Mouse (Mus musculus): ENCODE data around the gene Grik4. TPM values are rescaled to one million over a fixed set of nuclear protein-coding genes. Genes with fewer than 3 reads are reported as not detected.
"Not testable (repeated sequence)": the region's sequence is repeated elsewhere in the genome, so short reads cannot be mapped to it uniquely, and the experiment has no call there.

Gene Grik4
- total RNA-seq, 2 experiments from 2014 or later = 1.2 to 1.5 TPM

DNA sequence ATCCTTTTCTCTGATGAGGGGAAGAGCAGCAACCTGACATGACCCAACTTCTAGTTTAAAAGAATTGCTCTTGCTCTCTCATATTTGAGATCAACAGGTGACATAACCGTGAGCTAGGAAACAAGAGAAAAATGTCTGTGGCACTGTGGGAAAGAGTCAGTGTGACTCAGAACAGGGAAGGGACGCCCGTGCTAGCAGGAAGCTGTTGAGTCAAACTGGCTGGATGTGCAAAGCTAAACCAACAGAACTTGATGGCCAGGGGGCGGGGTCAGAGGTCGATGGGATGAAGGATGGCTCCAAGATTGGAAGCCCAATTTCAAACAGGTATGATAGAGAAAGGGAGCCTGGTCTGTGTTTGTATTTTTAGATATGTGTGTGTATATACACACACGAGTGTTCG is 144.2 kb downstream of the Grik4 start:
- DNase-seq (ENCODE audit: low spot score in 2 of 2) = no peak

DNA sequence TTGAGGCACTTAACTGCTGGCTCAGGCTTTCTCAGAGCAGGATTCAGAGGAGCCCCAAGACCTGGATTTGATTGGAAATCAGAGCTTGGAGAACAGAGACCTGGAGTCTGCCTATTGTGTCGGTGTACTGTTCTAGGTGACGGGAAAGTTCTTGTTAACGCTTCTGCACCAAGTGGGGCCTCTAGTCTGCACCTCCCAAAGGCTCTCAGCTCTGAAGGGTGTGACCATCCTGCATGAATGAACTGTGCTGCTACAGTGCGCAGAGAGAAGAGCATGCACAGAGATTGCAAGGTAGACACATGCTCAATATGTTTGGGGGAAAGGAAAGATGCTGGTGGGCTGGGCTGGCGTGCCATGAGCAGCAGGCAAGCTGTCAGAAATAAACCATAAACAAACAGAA is 144.6 kb downstream of the Grik4 start:
- DNase-seq (ENCODE audit: low spot score in 2 of 2) = no peak

DNA sequence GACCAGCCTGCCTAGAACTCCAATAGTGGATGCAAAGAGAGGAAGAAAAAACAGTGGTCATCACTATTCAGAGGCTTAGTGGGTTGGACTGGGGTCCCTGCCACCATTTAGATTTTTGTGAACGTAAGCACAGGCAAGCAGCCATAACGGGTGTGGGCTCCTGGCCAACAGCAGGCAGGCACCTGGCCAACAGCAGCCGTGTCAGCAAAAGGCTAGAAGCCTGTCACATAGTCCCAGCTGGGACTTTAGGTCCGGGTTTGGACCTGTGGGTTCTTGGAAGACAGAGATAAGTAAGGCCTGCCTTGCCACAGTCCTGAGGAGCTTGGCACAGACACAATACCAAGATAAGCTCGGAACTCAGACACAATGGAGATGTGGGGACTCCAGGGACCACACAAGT is 145.1 kb downstream of the Grik4 start:
- no peak for DNase-seq (ENCODE audit: low spot score in 2 of 2)

DNA sequence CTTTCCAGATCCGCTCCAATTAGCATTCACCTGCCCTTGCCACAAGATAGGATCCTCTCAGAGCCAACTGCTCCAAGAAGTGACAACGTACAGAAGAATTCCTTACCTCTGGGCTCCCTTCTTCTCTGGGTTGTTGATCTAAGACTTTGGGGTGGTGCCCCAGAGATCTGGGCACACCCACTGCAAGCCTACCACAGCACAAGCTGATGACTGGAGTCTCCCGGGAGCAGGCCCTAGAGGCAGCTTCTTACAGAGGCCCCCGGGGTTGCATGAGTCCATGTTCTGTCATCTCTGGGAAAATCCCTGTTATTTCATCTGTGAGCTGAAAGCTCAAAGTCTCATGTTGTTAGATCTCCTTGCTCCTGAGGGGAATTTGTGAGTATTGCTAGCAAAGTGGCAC is 146.0 kb downstream of the Grik4 start:
- DNase-seq (ENCODE audit: low spot score in 2 of 2) = no peak

DNA sequence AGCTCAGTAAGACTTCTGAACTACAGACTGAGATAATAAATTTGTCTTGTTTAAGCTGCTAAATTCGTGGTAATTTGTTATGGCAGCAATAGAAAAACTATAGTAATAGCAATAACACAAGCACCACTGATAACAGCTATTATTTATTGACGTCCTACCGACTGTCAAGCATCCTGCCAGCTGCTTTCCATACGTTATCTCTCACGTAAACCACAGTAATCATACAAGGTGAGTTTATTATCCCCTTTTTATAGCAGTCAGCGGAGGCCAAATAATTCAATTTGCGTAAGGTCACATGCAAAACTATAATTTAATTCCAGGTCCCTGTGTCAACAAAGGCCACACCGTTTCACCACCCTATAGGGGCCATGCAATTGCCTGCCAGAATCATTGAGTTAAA is 147.0 kb downstream of the Grik4 start:
- DNase-seq (ENCODE audit: low spot score in 2 of 2) = no peak

DNA sequence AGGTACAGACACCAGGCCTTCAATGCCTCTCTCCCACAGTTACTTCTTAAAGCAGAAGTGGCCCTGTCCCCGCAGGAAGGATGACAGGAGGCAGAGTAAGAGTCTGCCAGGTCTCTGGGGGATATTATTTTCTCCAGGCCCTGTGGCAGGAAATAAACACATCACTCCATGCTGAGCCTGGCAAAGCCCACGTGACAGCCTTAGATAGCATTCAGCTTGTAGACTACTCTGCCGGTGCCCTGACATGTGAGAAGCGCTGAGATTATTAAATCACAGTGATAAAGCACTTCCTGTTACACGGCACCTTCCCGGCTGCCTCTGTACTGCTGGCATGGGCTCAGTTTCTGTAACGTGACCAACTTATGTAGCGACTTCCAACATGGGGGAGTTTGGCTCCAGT is 148.4 kb downstream of the Grik4 start:
- DNase-seq (ENCODE audit: low spot score in 2 of 2) = no peak

DNA sequence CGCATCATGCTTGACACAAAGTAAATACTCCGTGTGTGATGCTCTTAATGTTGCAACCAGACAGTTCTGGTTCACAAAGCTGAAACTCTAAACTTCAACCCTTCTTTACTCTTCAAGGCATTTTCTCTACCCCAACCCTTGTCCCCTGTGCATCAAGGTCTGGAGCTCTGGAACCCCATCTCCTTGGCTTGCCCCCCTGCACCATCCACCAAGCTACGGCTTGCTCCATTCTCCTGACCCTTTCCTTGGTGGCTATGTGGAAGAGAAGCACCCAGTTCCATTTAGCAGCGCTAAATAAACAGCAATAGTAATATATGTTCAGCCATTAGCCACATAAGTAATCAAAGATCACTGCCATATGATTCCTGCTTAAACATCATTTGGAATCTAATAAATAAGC is 150.3 kb downstream of the Grik4 start:
- no peak for DNase-seq (ENCODE audit: low spot score in 2 of 2)

DNA sequence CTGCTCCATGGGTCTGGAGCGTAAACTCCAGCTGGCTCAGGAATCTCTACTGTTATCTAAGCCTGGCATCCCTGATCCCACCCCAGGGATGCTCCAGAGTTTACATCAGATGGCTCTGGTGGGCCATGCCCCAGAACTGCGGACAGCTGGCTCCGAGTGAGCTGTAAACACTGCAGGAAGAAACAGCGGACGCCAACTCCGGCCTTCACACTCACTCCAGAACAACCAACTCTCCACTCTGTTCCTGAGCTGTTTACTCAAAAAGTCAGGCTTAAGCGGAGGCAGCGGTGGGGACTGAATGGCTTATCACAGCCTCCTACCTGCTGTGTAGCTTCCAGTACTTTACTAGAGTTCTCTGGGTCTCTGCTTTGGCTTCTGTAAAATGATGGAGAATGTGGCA is 150.7 kb downstream of the Grik4 start:
- DNase-seq (ENCODE audit: low spot score in 2 of 2) = no peak

DNA sequence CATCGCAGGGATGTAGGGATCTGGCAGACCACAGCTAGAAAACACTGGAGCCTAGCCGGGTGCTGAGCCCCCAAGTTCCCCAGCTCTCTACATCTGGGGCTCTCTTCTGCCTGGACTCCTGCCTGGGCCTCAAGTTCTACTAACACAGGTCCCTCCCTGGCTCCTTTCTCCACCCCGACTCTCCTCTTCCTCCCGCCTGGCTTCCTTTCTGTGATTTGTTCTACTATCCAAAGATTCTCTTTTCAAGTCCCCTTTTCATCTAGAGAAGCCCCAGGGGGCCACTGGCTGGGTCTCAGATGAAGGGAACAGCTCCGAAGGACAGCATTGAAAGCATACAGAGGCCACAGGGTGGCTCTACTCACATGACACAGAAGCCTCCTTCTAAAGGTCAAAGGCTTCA is 151.9 kb downstream of the Grik4 start:
- DNase-seq (ENCODE audit: low spot score in 2 of 2) = no peak

DNA sequence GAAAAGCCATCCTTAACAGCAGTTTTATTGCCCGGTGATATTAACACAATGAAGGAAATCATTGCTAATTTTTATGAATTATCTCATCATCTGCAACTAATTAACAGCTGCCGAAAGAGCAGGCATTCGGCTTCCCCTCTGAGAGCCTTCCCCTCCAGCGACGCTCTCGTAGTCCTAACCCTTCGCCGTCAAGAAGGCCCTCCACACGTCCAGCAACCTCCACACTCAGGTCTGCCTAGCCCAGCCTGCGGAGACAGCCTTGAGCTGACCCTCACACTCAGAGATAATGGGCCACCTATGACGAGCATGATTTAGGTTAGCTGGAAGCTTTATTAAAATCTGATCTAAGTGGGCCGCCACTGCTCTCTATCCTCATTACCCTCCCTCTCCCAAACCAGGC is 152.5 kb downstream of the Grik4 start:
- no peak for DNase-seq (ENCODE audit: low spot score in 2 of 2)

DNA sequence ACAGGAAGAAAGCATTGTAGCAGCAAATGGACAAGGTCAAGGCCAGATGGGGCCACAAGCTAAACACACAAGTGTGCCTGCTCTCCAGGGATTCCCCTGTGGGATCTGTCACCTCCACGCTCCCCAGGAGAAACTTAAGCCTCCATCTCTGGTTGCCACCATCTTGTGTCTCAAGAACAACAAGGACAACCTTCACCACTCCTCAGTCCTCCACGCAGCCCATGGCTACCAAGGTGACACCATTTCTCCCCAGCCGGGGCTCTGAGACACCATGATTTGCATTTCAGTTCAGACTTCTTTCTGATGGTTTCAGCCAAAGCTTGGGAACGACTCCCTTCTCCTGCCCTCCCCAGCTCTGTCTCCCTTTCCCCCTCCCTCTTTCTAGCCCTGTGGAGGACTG is 152.9 kb downstream of the Grik4 start:
- no peak for DNase-seq (ENCODE audit: low spot score in 2 of 2)

DNA sequence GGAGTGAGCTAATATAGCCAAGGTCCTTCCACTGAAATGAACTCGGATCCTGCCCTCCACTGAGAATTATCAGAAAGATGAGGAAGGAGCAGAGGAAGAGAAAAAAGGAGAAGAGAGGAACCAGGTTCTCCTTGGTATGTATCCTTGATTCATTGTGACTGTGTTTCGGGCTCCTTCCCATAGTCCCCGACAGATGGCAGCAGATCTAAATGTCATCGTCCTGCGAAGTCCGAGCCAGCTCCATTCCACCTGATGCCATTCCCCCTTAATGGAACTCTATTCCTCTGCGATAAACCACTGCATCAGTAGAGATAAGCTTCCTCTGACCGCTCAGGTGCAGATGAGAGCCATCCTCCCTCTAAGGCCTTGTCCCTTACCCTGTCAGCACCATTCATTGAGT is 155.8 kb downstream of the Grik4 start:
- DNase-seq (ENCODE audit: low spot score in 2 of 2) = peak; percentile 38 to 42

DNA sequence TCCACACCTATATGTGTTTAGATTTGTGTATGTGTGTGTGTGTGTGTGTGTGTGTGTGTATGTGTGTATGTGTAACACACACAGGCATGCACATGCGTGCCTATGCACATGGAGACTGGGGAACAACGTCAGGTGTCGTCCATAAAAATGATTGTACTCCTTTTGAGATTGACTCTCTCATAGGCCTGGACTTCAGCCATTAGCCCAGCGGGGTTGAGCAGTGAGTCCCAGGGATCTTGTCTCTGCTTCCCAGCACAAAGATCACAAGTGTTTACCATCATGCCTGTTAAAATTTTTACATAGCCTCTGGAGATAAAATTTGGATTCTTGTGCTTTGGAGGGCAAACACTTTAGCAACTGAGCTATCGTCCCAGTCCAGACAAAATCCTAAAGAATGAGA is 157.4 kb downstream of the Grik4 start:
- no peak for DNase-seq (ENCODE audit: low spot score in 2 of 2)

DNA sequence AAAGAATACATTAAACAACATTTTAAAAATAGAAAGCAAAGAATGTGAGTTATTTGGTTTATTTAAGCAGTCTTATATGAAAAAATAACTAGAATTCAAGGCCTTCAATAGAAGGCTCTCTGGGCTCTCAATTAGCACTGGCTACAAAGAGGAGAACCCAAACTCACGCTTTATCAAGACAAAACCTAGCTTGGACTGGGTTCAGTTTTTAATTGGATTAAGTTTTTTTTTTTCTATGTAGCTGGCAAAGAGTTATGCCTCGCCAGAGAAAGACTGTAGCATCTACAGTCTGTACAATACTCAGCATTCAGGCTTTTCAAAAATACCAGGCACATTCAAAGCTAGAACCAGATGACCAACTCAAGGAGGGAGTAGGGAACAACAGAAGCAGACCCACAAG is 158.0 kb downstream of the Grik4 start:
- no peak for DNase-seq (ENCODE audit: low spot score in 2 of 2)

DNA sequence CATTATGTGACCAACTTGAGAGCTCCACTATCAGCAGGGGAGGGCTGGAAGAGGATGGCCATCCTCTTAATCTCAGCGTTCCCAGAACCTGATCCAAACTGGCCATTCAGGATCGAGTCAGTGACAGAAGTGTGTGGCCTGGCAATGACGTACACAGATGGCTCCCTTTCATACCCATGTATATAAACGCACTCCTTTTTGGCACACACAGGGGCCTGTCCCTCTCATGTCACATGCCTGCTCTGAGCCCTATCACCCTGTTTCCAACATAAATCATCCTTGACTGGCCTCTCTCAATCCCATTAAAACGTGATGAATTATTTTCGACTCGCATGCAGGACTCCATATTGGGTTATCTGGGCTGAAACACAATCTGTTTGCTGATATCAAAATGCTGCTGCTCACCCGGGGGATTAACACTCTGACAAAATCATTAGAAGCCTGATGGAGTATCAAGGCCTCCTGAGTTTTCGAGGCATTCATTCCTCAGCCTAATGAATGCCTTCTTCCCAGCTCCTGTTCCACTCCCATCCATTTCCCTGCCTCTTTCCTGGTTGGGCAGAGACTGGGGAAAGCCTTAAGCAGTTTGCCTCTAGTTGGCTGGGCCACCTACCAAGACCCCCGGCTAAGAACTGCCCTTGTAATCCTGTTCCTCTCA is 159.0 kb downstream of the Grik4 start:
- no peak for DNase-seq (ENCODE audit: low spot score in 2 of 2)

DNA sequence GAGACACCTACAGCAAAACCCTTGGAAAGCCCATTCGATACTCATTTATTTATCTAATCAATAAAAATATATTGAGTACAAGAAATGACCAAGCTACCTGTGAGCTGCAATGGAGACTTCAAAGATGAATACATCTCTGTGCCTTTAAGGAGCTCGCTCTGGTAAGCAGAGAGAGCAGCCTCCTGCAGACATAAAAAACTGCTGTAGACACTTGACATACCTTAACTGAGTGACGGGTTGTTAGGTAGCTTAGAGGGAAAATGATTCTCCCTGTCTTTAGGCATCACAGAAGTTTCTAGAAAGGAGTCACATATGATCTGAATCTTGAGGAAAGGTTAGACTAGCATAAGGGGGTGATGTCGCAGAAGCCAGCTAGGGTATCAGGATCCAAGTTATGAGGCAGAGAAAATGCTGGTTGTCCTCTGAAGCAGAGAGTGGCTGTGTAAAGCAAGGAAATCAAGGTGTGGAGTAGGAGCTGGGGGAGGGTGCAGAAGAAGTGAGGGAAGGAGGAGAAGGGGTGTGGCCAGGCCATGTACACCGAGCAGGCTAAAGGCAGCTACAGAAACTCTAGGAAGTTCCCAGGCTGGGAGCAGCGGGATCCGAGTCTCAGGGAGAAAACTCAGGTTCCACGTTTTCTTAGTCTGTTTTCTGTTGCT is 160.9 kb downstream of the Grik4 start:
- DNase-seq (ENCODE audit: low spot score in 2 of 2) = no peak

DNA sequence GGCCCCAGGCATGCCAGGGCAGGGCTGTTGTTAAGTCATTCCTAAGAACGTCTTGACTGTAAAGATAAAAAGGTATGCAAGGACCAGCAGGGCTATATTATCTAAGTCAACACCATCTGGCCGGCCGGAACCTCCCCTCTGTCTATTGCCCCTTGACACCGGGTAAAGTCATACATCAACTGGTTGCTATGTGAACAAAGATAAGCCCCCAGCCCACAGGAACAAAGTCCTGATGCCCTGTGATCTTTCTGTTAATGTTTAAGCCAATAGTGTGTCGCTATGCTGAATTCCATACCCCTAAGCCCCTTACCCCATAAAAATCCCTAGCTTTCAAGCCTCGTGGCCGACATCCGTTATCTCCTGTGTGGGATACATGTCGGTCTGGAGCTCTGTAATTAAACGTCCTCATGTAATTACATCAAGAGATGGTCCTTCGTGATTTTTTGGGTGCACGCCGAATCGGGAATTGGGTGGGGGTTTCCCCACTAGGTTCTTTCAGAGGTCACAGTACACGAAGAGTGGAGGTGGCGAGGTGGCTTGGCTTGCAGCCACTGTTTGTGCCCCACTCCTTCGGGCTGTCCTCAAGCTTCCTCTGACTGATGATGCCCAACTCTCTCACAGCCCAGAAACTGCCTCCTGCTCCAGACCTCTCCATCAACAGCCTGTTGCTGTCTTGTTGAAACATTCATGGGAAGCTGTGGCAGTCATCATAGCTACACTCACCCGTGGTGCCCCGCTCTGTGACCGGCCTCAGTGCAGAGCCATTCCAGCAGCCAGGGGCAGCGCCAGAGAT is 165.6 kb downstream of the Grik4 start:
- DNase-seq (ENCODE audit: low spot score in 2 of 2) = not testable (repeated sequence)

DNA sequence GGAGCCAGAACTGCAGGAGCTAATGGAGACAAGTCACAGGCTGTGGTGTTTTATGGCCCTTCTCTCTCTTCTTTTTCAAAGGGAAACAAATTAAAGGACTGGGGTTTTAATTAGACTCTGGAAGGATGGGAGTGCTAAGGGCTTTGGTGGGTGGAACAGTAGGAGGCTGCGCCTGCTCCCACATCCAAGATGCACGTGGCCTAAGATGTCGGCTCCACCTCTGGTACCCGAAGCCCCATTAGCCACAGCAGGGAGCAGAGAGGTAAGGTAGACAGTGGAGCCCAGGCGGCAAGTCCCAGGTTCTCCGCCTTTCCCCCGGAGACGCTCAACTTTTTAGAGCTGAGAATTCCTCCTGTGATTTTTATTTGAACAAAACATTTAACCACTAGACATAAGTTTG is 166.4 kb downstream of the Grik4 start:
- no peak for DNase-seq (ENCODE audit: low spot score in 2 of 2)

DNA sequence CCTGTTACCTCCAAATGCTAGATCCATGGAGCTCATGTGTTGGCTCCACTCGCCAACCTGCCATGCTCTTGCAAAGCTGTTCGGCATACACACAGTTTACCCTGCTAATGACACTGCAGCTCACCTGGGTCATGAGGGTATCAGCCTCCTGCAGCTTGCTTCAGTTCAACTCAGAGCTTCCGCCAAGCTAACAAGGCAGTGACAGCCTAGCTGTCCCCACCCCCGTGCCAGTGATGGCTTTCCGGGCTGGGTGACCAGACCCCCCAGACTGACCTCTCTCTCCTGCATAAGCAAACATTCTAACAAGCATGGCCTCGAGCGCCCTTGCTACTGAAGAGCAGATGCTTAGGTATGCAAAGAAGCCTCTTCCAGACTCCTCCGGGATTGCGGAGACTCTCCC is 167.5 kb downstream of the Grik4 start:
- DNase-seq (ENCODE audit: low spot score in 2 of 2) = no peak

DNA sequence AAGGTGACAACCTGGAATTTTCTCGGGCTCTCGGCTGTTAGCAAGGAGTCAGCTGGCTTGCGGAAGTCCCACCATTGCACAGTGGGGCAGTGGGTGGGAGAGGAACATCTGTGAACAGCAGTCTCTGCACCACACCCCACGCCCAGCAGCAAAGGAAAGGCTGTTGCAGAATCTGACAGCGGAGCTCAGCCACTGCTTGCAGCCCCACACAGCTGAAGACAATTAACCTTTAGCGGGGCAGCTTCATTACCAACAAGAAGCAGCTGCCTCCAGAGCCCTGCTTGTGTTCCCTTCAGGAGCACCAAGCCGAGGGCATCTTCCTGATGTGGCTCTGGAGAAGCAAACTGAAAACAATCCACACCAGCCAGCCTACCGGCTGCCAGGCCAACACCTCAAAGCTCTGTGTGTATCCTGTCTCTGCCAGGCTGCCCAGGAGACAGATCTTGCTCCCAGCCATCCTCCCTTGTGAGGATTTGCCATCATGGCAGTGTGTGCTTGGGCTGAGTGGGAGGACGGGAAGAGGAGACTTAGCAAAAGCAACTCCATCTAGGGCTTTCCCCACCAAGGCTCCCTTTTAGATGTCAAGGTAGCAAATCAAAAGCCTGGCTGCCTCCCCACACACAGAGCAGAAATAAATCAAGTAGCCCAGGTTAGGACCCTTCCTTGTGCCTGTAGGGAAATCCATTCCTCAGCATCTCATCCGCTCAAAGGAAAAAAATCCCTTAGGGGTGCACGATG is 179.3 kb downstream of the Grik4 start:
- no peak for DNase-seq (ENCODE audit: low spot score in 2 of 2)

DNA sequence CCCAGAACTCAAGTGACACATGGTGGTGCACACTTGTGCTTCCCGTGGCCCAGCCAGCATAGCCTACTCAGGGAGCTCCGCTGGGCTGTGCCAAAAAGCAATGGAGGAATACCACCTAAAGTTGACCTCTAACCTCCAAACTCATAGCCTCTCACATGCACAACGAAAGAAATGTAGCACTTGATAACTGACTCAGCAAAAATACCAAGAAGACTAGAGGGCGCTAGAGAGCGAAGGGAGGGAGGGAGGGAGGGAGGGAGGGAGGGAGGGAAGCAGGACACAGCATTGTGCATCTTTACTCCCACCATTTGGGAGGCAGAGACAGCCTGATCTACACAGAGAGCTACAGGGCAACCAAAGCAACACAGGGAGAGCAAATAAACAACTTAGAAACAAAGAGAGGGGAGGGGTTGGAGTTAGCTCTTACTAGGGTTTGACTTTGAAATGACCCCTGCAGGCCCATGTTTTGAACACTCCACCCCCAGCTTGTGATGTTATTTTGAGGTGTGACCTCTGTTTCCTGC is 185.5 kb downstream of the Grik4 start:
- DNase-seq (ENCODE audit: low spot score in 2 of 2) = no peak
